Mouse (Mus musculus) embryonic fibroblast, embryonic 13.5 days (primary cell): Measurements from ENCODE around the gene Ghdc.

Source experiments
- CTCF ChIP-seq: IDR thresholded peaks from 2 replicates; pipeline ENCODE4 v1.5.1; 2011; ENCODE audit warnings: mild to moderate bottlenecking, control low read depth, low read length, moderate library complexity, borderline replicate concordance; ENCODE audit not compliant: insufficient read depth
- POLR2A ChIP-seq: IDR thresholded peaks from 2 replicates; pipeline ENCODE4 v1.6.1; 2011; ENCODE audit warnings: low read depth, mild to moderate bottlenecking, control low read depth, low read length, moderate library complexity

DNA sequence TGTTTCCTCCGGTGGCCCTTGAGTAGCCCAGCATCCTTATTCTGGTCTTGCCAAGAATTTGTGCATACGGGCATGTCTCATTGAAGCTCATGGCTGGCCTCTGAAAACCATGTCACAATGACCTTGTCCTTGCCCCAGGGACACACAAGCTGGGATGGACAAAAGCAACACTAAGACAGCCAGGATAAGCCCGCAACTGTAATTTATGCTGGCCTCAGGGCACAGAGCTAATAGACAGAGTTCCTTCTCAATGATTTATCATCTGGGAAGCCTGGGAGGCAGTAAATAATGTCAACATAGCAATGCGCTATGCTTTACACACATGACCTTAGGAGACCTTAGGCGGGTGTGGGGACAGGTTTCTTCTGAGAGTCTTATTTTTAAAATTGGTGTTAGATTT, 28.7 kb upstream of the Ghdc start:
- TF ChIP-seq CTCF (no peak), POLR2A (no peak)
